Mouse (Mus musculus) megakaryocyte-erythroid progenitor cell, adult 5 weeks (primary cell): ENCODE measurements around the gene Arhgap19. TPM values are rescaled to one million over a fixed set of nuclear protein-coding genes. Genes with fewer than 3 reads are reported as not detected.

Experiments
- polyA plus RNA-seq: library from polyadenylated mRNA; stranded (reverse); fragments of >175 nt; gene quantifications from 2 replicates; pipeline ENCODE4 v1.2.3, GENCODE M21; 2012

Gene Arhgap19
- 3.0 and 4.1 TPM in 2 replicates for polyA plus RNA-seq

DNA sequence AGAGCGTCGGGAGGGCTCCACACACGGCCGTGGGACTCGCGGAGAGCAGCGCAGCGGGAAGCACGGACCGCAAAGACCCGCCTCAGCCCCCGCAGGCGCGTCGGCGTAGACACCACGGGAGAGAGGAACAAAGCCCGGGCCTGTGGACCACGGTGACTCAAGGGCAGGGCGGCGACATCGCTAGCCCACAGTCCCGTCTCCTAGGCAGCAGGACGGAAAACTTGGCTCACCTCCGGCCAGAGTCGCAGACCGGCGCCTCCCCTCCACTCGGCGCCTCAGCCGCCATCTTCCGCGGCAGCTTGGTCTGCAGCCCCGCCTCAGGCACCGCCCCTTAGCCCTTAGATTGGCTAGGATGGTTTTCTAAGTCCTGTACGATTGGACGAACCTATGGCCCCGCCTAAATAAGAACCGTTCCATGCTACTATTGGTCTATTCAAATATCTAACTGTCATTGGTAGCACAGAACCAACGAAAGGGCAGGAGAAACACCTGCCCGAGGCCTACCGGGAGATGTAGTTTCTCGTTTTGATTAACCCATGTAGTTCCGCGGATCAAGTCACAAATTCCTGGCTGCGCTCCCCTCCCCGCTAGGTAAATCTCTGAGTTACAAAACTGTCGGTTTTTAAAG lies at the start of gene Arhgap19:
Arhgap19 (minus strand) TSS at position 306 of the 628 bp plus-strand sequence.

DNA sequence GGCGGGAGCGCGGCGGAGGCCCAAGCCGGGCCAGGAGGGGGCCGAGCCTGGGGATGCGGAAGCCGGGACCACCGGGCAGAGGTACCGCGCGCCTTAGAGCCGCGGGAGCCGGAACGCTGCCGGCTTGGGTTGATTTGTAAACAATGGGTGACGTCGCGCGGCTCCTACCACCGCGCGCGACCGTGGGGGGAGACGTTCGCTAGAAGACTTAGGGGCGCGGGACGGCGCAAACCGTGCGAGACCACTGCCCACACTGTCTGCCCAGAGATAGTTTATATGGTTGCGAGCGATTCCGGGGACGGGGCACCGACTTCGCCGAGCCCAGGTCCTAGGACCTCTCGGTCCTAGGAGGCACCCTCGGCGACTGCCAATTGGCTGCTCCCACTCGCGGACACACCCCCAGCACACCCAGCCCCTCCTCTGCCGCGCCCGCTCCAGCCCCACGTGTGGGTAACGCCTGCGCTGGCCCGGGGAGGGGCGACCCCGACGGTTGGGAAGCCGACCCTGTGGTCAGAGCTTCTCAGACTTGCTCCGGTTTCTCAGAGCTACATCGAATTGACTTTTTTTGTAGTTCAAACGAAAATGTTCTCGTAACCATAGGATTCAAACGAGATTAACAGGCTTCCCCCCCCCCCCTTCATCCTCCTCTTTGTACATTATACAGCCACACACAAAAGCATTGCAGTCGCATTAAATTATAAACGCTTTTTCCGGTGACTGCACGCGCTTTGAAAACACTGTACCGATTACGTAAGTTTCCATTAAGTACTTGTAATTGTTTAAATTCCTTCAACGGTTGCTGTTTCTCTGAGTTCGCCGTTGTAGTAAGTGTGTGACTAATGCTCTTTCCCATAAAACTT lies 46.4 kb upstream of the Arhgap19 start, which contains the start of gene Frat2:
Frat2 (minus strand) TSS at position 141 of the 860 bp plus-strand sequence.

GRCm38 (mm10) chr19:41829381-41830105 lies 27.7 kb upstream of the Arhgap19 start, which contains the start of gene Frat1:
Frat1 (plus strand) TSS chr19:41829970.

GRCm38 (mm10) chr19:41743396-41743795 lies 58.5 kb downstream of the Arhgap19 start, which contains the start of gene Slit1:
Slit1 (minus strand) TSS chr19:41743665.

Other genes starting within 250 kb of the Arhgap19 start
- 0.66 and 1.4 TPM in 2 replicates for gene Gm340, start 219.7 kb downstream of the Arhgap19 start, polyA plus RNA-seq
- gene Slit1, start 58.4 kb downstream of the Arhgap19 start, polyA plus RNA-seq, result 0.16 and 0.49 TPM in 2 replicates
- 29.8 and 34.9 TPM in 2 replicates for gene Frat1, start 27.9 kb upstream of the Arhgap19 start, polyA plus RNA-seq
- gene Frat2, start 46.1 kb upstream of the Arhgap19 start, polyA plus RNA-seq, result 86.2 and 102 TPM in 2 replicates
- 20.1 and 31.0 TPM in 2 replicates for gene Rrp12, start 94.1 kb upstream of the Arhgap19 start, polyA plus RNA-seq
- 481 and 651 TPM in 2 replicates for gene Pgam1, start 109.9 kb upstream of the Arhgap19 start, polyA plus RNA-seq
- 25.4 and 27.6 TPM in 2 replicates for gene Exosc1, start 131.4 kb upstream of the Arhgap19 start, polyA plus RNA-seq
- 36.2 and 43.1 TPM in 2 replicates for gene Zdhhc16, start 131.4 kb upstream of the Arhgap19 start, polyA plus RNA-seq
- gene Mms19, start 179.1 kb upstream of the Arhgap19 start, polyA plus RNA-seq, result 13.2 and 15.5 TPM in 2 replicates
- gene Ubtd1, start 179.7 kb upstream of the Arhgap19 start, polyA plus RNA-seq, result 22.7 and 31.2 TPM in 2 replicates
- gene Ankrd2, start 234.0 kb upstream of the Arhgap19 start, polyA plus RNA-seq, result not detected in 2 replicates
- 0.23 and 0.24 TPM in 2 replicates for gene Hoga1, start 243.6 kb upstream of the Arhgap19 start, polyA plus RNA-seq